Mouse (Mus musculus): ENCODE measurements around the gene Ctnnd1.

DNA sequence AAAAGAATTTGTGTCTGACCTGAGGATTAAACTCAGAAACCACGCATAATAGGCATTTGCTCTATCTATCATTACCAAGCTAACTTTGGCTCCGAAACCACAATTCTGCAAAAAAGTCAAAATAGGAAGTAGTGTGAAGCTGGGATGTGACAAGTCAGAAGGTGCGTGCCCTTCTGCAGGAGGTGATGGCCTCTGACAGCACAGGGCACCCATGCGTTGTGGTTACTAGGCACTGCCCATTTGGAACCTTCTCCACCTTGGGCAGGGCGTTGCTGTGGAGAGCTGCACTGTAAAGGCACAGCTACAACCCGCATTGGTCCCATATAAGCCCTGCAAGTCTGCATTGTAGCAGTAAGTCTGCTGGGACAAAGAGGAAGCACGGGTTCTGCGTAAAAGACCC, 57.8 kb downstream of the Ctnnd1 start:
- TF ChIP-seq CTCF (IDR thresholded peaks at IDR 0.05; ENCODE audit: control insufficient read depth, insufficient read depth, insufficient read length) (no peak), MYOD1 (IDR thresholded peaks at IDR 0.05; ENCODE audit: control insufficient read depth, insufficient read length, low read depth) (no peak), MYOG (IDR thresholded peaks at IDR 0.05; ENCODE audit: control insufficient read depth, extremely low read depth, insufficient read length) (no peak), FOSL1 (IDR thresholded peaks at IDR 0.05; ENCODE audit: insufficient read depth, low read length, poor library complexity, severe bottlenecking) (no peak), MAX (IDR thresholded peaks at IDR 0.05) (no peak), USF1 (IDR thresholded peaks at IDR 0.05; ENCODE audit: low read depth) (no peak)

Measured in C2C12 (cell line).